Mouse (Mus musculus): ENCODE data around the gene Snx9. TPM values are rescaled to one million over a fixed set of nuclear protein-coding genes. Genes with fewer than 3 reads are reported as not detected.
A peak's percentile ranks its signal among the peaks of the same experiment; 100 is the strongest.

Snx9 gene
- polyA plus RNA-seq, 1 experiment from 2014 or later: 22.9 TPM

DNA sequence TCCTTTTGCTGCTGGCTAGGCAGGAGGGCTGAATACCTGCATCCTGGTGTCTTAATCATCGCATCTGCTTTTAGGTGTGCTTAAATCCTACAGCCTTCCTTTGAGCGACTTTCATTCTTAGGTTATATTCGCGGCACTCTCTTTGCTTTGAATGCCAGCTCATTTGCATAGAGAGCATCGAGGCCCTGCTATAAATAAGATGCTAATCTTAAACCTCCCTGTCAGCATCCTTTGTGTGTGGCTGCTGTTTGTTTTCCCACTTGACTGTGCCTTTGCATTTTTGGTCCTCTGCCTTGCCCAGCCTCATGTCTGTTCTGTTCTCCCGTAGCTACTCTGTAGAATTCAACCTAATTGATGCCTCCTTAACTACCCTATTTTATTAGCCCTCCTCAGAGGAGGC lies 21.2 kb downstream of the Snx9 start:
- WGBS: 10% methylated on average over 6 of the region's 6 CpGs
- Histone ChIP-seq H3K4me2 (ENCODE audit: low read depth) (no peak overlapping the region), H3K4me3 (ENCODE audit: low read depth, low read length) (no peak overlapping the region), H3K9ac (ENCODE audit: low read length) (no peak overlapping the region), H3K4me1 (ENCODE audit: control insufficient read depth, insufficient read depth, low read length) (peaks cover 4% of the 10 kb centered on the region; the same call in 1 of the 2 replicates), H3K9me3 (ENCODE audit: control insufficient read depth, low read length) (no peaks in the 10 kb centered on the region), H3K27me3 (ENCODE audit: control insufficient read depth, insufficient read depth, low read length) (no peaks in the 10 kb centered on the region), H3K36me3 (ENCODE audit: control insufficient read depth, insufficient read depth, low read length) (no peaks in the 10 kb centered on the region), H3K27ac (ENCODE audit: low read depth, low read length) (no peak overlapping the region)
- peak; percentile 53; the same call in 1 of the 2 replicates for ATAC-seq (ENCODE audit: insufficient read depth, low FRiP score, low TSS enrichment)
- DNase-seq (ENCODE audit: low spot score): no peak

- H3K9ac ChIP-seq (ENCODE audit: low read length): no peak overlapping the region
- no peaks in the 10 kb centered on the region for H3K36me3 ChIP-seq (ENCODE audit: control insufficient read depth, insufficient read depth, low read length)
- no peaks in the 10 kb centered on the region for H3K27me3 ChIP-seq (ENCODE audit: control insufficient read depth, insufficient read depth, low read length)
- H3K4me1 ChIP-seq (ENCODE audit: control insufficient read depth, insufficient read depth, low read length): peaks cover 4% of the 10 kb centered on the region; the same call in 1 of the 2 replicates
- ATAC-seq (ENCODE audit: insufficient read depth, low FRiP score, low TSS enrichment): no peak
- no peak overlapping the region; the same call in 1 of the 2 replicates for H3K27ac ChIP-seq (ENCODE audit: low read depth, low read length)
- H3K4me3 ChIP-seq (ENCODE audit: low read depth, low read length): no peak overlapping the region
- no peak for DNase-seq (ENCODE audit: low spot score)
- no peak overlapping the region for H3K4me2 ChIP-seq (ENCODE audit: low read depth)
- WGBS: 26% methylated on average over 4 of the region's 4 CpGs
- H3K9me3 ChIP-seq (ENCODE audit: control insufficient read depth, low read length): no peaks in the 10 kb centered on the region
These were observed 21.7 kb downstream of the Snx9 start for GRCm38 (mm10) chr17:5862869-5863268.

DNA sequence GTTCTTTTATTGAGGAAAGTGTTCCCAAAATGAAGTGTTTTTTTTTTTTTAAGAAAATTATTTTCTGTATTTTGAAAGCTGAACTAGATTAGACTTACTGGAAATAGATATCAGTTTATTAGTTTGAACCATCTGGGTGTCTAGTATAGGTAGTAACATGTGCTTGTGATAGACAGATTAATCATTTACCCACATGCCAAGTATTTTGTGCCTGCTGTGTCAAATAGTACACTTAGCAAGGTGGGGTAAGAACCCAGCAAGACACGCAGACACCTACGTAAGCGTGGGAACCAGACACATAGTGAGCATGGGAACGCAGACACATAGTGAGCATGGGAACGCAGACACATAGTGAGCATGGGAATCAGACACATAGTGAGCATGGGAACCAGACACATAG lies 22.6 kb downstream of the Snx9 start:
- ATAC-seq (ENCODE audit: insufficient read depth, low FRiP score, low TSS enrichment) (no peak), DNase-seq (ENCODE audit: low spot score) (no peak)
- no peak overlapping the region for H3K4me2 ChIP-seq (ENCODE audit: low read depth)
- H3K27ac ChIP-seq (ENCODE audit: low read depth, low read length): no peak overlapping the region
- 96% methylated on average over 5 of the region's 5 CpGs for WGBS
- H3K27me3 ChIP-seq (ENCODE audit: control insufficient read depth, insufficient read depth, low read length): no peaks in the 10 kb centered on the region
- no peaks in the 10 kb centered on the region for H3K36me3 ChIP-seq (ENCODE audit: control insufficient read depth, insufficient read depth, low read length)
- H3K9ac ChIP-seq (ENCODE audit: low read length): no peak overlapping the region
- peaks cover 4% of the 10 kb centered on the region; the same call in 1 of the 2 replicates for H3K4me1 ChIP-seq (ENCODE audit: control insufficient read depth, insufficient read depth, low read length)
- no peak overlapping the region for H3K4me3 ChIP-seq (ENCODE audit: low read depth, low read length)
- H3K9me3 ChIP-seq (ENCODE audit: control insufficient read depth, low read length): no peaks in the 10 kb centered on the region

DNA sequence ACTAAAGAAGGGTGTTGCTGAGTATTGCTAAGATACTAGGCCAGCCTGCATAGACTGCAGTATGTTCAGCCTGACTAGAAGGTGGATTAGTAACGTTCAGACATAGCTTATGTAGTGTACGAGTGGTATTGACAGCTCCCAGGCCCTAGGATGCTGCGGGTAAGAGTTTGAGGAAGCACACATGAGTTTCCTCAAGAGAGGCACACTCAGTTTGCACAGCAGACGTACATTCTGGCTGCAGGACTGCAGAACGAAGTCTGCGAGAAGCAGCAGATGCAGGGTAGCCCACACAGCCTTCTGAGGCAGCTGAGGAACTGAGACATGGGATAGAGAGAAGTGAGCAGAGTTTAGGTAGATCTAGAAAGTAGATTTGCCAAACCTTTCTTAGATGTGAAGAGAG lies 26.3 kb downstream of the Snx9 start:
- no peaks in the 10 kb centered on the region for H3K36me3 ChIP-seq (ENCODE audit: control insufficient read depth, insufficient read depth, low read length)
- DNase-seq (ENCODE audit: low spot score): no peak
- H3K4me1 ChIP-seq (ENCODE audit: control insufficient read depth, insufficient read depth, low read length): peaks cover 4% of the 10 kb centered on the region; the same call in 1 of the 2 replicates
- no peak overlapping the region for H3K4me3 ChIP-seq (ENCODE audit: low read depth, low read length)
- no peaks in the 10 kb centered on the region for H3K9me3 ChIP-seq (ENCODE audit: control insufficient read depth, low read length)
- H3K4me2 ChIP-seq (ENCODE audit: low read depth): no peak overlapping the region
- no peaks in the 10 kb centered on the region for H3K27me3 ChIP-seq (ENCODE audit: control insufficient read depth, insufficient read depth, low read length)
- no peak overlapping the region for H3K27ac ChIP-seq (ENCODE audit: low read depth, low read length)
- ATAC-seq (ENCODE audit: insufficient read depth, low FRiP score, low TSS enrichment): no peak
- 86% methylated on average over 6 of the region's 6 CpGs for WGBS
- no peak overlapping the region for H3K9ac ChIP-seq (ENCODE audit: low read length)

- H3K4me2 ChIP-seq (ENCODE audit: low read depth): no peak overlapping the region
These were observed 27.3 kb downstream of the Snx9 start for GRCm38 (mm10) chr17:5868319-5869031.

DNA sequence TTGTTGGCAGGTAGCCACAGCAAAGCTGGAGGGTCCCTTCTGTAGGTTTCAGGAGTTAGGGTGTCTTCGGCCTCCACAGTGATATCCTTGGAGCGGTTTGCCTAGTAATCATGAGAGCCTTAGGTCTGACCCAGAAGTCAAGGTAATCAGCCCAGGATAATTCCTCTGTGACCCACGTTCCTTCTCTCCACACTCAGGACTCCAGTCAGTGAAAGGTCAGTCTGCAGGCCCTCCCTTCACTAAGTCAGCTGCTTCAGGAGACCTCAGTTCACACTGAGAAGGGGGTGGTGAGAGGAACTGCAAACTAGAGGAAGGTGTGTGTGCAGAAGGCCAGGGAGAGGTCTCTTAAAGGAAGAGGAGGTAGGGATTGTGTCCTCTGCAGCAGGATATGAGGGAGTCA lies 28.3 kb downstream of the Snx9 start:
- Histone ChIP-seq H3K4me2 (ENCODE audit: low read depth) (no peak overlapping the region), H3K36me3 (ENCODE audit: control insufficient read depth, insufficient read depth, low read length) (no peaks in the 10 kb centered on the region), H3K27me3 (ENCODE audit: control insufficient read depth, insufficient read depth, low read length) (no peaks in the 10 kb centered on the region), H3K9ac (ENCODE audit: low read length) (no peak overlapping the region), H3K4me3 (ENCODE audit: low read depth, low read length) (no peak overlapping the region), H3K27ac (ENCODE audit: low read depth, low read length) (no peak overlapping the region), H3K9me3 (ENCODE audit: control insufficient read depth, low read length) (no peaks in the 10 kb centered on the region), H3K4me1 (ENCODE audit: control insufficient read depth, insufficient read depth, low read length) (no peaks in the 10 kb centered on the region)
- ATAC-seq (ENCODE audit: insufficient read depth, low FRiP score, low TSS enrichment) (no peak), DNase-seq (ENCODE audit: low spot score) (no peak)
- WGBS: 86% methylated on average over 3 of the region's 3 CpGs

More at GRCm38 (mm10) chr17:5868319-5869031, 27.3 kb downstream of the Snx9 start:
- no peaks in the 10 kb centered on the region for H3K9me3 ChIP-seq (ENCODE audit: control insufficient read depth, low read length)
- no peaks in the 10 kb centered on the region for H3K4me1 ChIP-seq (ENCODE audit: control insufficient read depth, insufficient read depth, low read length)
- WGBS: 80% methylated on average over 7 of the region's 7 CpGs
- no peaks in the 10 kb centered on the region for H3K36me3 ChIP-seq (ENCODE audit: control insufficient read depth, insufficient read depth, low read length)
- no peak for DNase-seq (ENCODE audit: low spot score)
- no peak for ATAC-seq (ENCODE audit: insufficient read depth, low FRiP score, low TSS enrichment)
- H3K27me3 ChIP-seq (ENCODE audit: control insufficient read depth, insufficient read depth, low read length): no peaks in the 10 kb centered on the region
- H3K27ac ChIP-seq (ENCODE audit: low read depth, low read length): peak overlapping the region; percentile 8; the same call in 1 of the 2 replicates
- no peak overlapping the region for H3K4me3 ChIP-seq (ENCODE audit: low read depth, low read length)
- H3K9ac ChIP-seq (ENCODE audit: low read length): no peak overlapping the region

- 69% methylated on average over 5 of the region's 5 CpGs for WGBS
- ATAC-seq (ENCODE audit: insufficient read depth, low FRiP score, low TSS enrichment): no peak
- Histone ChIP-seq H3K4me2 (ENCODE audit: low read depth) (no peak overlapping the region), H3K4me1 (ENCODE audit: control insufficient read depth, insufficient read depth, low read length) (no peaks in the 10 kb centered on the region), H3K27me3 (ENCODE audit: control insufficient read depth, insufficient read depth, low read length) (no peaks in the 10 kb centered on the region), H3K36me3 (ENCODE audit: control insufficient read depth, insufficient read depth, low read length) (no peaks in the 10 kb centered on the region), H3K4me3 (ENCODE audit: low read depth, low read length) (no peak overlapping the region), H3K9ac (ENCODE audit: low read length) (no peak overlapping the region), H3K9me3 (ENCODE audit: control insufficient read depth, low read length) (no peaks in the 10 kb centered on the region), H3K27ac (ENCODE audit: low read depth, low read length) (no peak overlapping the region)
- DNase-seq (ENCODE audit: low spot score): no peak
These were observed 28.9 kb downstream of the Snx9 start for GRCm38 (mm10) chr17:5870002-5870401.

- no peaks in the 10 kb centered on the region for H3K36me3 ChIP-seq (ENCODE audit: control insufficient read depth, insufficient read depth, low read length)
These were observed 29.6 kb downstream of the Snx9 start for GRCm38 (mm10) chr17:5870696-5871095.

DNA sequence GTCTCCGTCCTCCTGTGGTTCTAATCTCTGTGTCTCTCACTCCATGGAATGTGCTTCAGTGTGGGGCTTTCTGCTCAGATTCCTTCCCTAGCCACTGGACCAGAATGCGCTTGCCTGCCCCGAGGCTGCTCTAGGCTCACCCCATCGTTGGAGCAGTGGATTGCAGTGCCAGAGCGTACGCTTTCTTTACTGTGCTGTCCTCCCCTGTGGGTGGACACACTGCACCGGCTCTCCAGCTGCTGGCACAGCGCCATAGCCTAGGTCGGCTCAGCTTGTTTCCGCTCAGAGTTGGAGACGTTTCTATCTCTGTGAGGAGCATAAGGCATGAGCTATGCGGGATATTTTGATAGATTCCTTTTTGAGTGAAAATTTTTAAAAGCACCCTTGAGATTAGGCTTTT lies 31.4 kb downstream of the Snx9 start:
- Histone ChIP-seq H3K4me2 (ENCODE audit: low read depth) (no peak overlapping the region), H3K4me1 (ENCODE audit: control insufficient read depth, insufficient read depth, low read length) (no peaks in the 10 kb centered on the region; the same call in 1 of the 2 replicates), H3K9ac (ENCODE audit: low read length) (no peak overlapping the region), H3K36me3 (ENCODE audit: control insufficient read depth, insufficient read depth, low read length) (no peaks in the 10 kb centered on the region), H3K4me3 (ENCODE audit: low read depth, low read length) (no peak overlapping the region), H3K27me3 (ENCODE audit: control insufficient read depth, insufficient read depth, low read length) (no peaks in the 10 kb centered on the region), H3K9me3 (ENCODE audit: control insufficient read depth, low read length) (no peaks in the 10 kb centered on the region), H3K27ac (ENCODE audit: low read depth, low read length) (no peak overlapping the region)
- ATAC-seq (ENCODE audit: insufficient read depth, low FRiP score, low TSS enrichment) (no peak), DNase-seq (ENCODE audit: low spot score) (peak; percentile 25)
- WGBS: 77% methylated on average over 12 of the region's 12 CpGs

More at GRCm38 (mm10) chr17:5870696-5871095, 29.6 kb downstream of the Snx9 start:
- 95% methylated on average over 11 of the region's 11 CpGs for WGBS
- H3K4me3 ChIP-seq (ENCODE audit: low read depth, low read length): no peak overlapping the region
- no peak for ATAC-seq (ENCODE audit: insufficient read depth, low FRiP score, low TSS enrichment)
- no peaks in the 10 kb centered on the region for H3K4me1 ChIP-seq (ENCODE audit: control insufficient read depth, insufficient read depth, low read length)
- DNase-seq (ENCODE audit: low spot score): no peak
- no peak overlapping the region for H3K9ac ChIP-seq (ENCODE audit: low read length)
- no peaks in the 10 kb centered on the region for H3K9me3 ChIP-seq (ENCODE audit: control insufficient read depth, low read length)
- no peaks in the 10 kb centered on the region for H3K27me3 ChIP-seq (ENCODE audit: control insufficient read depth, insufficient read depth, low read length)
- no peak overlapping the region for H3K4me2 ChIP-seq (ENCODE audit: low read depth)
- H3K27ac ChIP-seq (ENCODE audit: low read depth, low read length): no peak overlapping the region
